Mouse (Mus musculus): ENCODE data around the gene Tceal7.

GRCm38 (mm10) chrX:136243181-136243580 is 28.6 kb downstream of the Tceal7 start:
- TF ChIP-seq CTCF (IDR thresholded peaks at IDR 0.05; ENCODE audit: borderline replicate concordance, control insufficient read depth, extremely low read depth, insufficient read depth, low read length, poor library complexity) (no peak), POLR2A (IDR thresholded peaks at IDR 0.05; ENCODE audit: control insufficient read depth, extremely low read depth, insufficient read depth, low read length, poor library complexity) (no peak)

Data from thymus, adult 2 months (tissue).